Mouse (Mus musculus): ENCODE results near the gene Ugt1a2.

Gene Ugt1a2

DNA sequence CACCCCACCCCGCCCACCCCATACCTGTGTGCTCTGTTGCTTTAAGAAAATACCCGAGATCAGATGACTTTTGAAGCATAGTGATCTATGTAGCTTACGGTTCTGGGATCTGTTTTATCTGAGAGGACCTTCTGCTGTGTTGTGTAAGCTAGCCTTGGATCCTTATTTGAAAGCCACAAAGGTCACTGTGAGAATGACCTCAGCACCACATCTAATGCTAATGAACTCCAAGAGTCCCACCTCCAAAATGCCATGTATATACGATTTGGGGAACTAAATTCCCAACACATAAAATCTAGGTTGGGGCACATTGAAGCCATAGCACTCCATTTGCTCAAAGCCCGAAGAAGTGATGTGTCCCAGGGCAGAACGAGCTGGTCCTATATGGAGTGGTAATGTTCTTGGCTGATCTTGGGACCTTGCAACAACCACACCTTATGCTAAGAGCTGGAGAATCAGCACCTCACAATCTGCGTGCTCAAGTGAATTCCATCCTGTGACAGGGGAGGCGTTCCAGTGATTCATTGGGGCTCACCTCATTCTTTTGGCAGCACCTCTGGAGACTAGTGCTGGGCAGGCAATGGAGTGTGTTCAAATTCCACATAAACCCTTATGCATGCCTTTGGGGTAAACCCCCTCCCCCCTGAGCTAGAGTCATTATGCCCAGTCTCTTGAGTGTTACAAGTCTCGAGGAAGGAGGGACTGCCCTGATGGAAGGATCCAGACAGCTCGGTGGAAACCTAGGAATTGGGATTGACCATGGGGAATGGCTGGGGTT, 56.7 kb downstream of the Ugt1a2 start:
- DNase-seq (ENCODE audit: low read depth, low spot score) = no peak

DNA sequence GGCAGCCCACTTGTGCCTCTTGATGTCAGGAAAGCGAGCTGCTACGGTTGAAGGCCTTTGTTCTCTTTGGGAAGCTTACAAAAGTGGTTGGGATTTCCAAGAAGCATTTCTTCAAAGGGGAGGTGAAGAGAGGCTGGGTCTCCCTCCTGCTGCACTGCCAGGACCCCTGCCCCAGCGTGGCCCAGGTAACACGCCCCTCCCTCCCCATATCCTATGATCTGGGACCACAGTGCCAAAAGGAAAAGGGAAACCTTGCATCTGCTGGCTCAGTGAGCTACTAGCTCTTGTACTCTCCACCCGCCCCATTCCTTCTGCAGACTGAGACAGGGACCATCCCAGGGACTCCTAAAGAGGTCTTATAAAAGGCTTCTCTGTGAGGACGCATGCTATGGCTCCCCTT, 57.3 kb downstream of the Ugt1a2 start:
- no peak for DNase-seq (ENCODE audit: low read depth, low spot score)

DNA sequence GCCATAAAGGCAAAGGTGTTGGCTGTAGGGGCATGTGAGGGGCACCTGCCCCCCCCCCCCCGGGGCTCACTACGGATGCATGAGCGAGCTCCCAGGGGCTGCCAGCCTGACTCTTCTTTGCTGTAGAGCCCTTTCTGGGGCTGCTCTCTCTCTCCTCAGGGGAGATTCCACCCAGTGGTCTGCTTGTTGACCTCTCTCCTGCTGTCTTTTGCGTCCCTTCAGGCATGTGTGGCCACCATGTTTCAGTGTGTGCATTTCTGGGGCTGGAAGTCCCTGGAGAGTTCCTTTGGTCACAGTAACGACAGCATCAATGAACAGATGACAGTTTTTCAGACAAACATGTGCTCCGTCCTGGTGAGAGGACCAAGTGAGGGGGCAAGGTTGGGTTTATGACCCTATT, 58.0 kb downstream of the Ugt1a2 start:
- no peak for DNase-seq (ENCODE audit: low read depth, low spot score)

DNA sequence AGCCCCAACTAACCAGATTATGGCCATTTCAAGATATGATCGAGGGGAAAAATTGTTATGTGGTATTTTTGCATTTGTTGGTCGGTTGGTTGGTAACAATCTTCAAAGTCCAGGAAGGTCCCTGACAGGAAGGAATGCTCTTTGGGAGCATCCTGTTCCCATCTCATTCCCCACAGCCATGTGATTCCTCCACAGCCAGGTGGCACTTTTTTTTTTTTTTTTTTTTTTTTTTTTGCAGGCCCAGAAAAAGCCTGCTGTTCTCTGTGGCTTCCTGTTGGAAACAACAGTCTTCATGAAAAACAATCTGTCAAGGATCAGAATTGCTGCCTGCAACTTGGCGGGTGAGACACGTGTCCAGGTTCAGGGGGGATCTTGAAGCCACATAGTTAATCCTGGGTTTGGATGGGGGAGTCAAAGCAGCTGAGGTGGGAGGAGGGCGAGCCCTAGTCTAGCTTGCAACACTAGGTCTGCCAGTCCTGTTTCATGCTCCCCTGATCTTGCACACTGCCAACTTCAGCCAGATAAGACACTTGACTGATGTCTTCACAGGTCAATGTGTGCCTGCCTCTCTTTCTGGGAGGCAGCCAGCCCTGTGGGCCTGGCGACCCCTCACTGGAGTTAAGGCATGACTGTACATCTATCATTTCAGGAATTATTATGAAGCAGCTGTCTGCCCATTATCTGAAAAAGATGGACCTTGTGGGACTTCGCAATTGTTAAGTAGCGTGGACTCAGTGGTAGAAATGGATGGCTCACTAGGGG, 58.7 kb downstream of the Ugt1a2 start:
- no peak for DNase-seq (ENCODE audit: low read depth, low spot score)

GRCm38 (mm10) chr1:88259643-88260024, 59.2 kb downstream of the Ugt1a2 start:
- DNase-seq (ENCODE audit: low read depth, low spot score) = no peak

DNA sequence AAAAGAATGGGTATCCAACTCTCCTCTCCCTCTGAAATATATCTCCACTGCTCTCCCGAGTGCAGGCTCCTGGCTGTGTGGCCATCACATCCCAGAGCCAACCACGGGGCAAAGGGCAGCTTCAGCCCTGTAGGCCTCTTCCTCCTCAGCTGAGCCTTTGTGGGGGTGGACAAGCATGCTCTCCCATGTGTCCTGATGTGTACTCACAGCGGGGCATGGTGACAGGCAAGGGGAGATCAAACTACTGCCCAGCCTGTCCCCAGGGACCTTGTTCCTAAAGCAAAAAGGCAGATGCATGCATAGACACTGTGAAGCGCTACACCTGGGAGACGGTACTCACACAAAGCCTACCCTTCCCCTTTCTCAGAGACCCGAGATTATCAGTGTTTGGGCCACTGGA, 59.7 kb downstream of the Ugt1a2 start:
- DNase-seq (ENCODE audit: low read depth, low spot score) = no peak

DNA sequence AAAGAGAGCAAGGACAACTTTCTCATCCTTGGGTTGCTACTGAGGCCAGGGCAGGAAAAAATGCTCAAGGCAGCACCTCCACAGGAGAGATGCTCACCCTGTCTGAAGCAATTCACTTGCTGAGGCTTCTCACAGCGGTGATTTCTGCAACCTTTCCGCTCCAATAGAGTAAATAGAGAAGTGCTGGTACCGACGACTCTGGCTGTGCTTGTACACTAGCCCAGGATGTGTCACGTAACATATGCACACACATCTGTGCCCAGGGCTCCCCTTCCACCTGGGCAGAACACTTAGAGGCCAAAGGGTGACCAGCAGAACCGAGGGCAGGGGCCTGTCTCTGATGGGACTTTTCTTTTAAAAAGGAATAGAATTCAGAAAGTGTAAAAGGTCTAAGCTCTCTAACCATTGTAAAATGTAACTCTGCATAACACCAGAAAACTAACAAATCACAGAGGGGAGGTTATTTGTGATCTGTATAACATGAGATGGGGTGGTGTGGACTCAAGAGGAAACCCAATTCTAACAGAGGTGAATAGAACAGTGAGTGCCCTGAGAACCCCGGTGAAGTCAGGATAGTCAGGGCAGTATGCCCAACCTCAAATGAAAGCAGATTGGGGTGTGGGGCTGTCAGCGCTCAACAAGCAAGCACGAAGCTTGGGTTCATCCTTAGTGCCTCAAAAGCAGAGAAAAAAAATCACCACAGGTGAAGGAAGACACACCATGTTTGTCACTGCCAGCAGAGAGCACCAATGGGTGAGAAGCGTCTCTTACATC, 60.4 kb downstream of the Ugt1a2 start:
- DNase-seq (ENCODE audit: low read depth, low spot score) = no peak

DNA sequence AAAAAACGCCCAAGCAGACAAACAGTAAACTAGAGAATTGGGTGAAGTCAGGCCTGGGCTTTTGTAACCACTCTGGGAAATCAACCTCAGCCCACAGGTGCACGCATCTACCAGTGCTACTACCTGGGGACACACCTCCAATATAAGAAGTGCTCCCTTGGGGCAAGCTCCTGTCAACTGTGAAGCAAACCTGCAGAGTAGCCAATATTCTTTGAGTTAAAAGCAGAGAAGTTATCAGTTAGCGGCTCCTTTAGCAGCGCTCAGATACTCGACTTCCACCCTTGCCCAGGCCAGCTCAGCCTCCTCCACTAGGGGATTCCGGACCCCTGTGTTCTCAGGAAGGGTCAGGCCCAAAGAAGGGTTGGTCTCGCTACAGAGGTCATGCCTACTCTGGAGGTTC, 61.3 kb downstream of the Ugt1a2 start:
- no peak for DNase-seq (ENCODE audit: low read depth, low spot score)

GRCm38 (mm10) chr1:88262255-88262654, 61.9 kb downstream of the Ugt1a2 start:
- no peak for DNase-seq (ENCODE audit: low read depth, low spot score)

- no peak for DNase-seq (ENCODE audit: low read depth, low spot score)
Measured at GRCm38 (mm10) chr1:88262961-88263360, 62.6 kb downstream of the Ugt1a2 start.

- DNase-seq (ENCODE audit: low read depth, low spot score) = no peak
Measured at GRCm38 (mm10) chr1:88263778-88264177, 63.4 kb downstream of the Ugt1a2 start.

GRCm38 (mm10) chr1:88264237-88264868, 64.0 kb downstream of the Ugt1a2 start:
- no peak for DNase-seq (ENCODE audit: low read depth, low spot score)

DNA sequence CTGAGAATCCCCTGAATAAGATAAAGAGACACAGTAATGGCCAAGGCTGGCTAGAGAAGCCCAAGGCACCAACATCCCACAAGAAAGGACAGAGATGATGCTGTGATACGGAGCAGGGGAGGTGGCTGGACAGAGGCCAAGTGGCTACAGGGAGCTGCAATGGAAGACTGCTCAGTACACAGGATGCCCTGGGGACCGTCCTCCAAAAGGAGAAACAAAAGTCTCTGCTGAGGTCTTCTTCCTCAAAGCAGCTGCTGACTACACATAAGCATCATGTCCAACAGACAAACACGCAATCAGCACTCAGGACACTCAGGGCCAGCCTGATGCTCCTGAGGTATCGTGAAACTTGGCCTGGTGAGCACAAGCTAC, 64.5 kb downstream of the Ugt1a2 start:
- no peak for DNase-seq (ENCODE audit: low read depth, low spot score)

DNA sequence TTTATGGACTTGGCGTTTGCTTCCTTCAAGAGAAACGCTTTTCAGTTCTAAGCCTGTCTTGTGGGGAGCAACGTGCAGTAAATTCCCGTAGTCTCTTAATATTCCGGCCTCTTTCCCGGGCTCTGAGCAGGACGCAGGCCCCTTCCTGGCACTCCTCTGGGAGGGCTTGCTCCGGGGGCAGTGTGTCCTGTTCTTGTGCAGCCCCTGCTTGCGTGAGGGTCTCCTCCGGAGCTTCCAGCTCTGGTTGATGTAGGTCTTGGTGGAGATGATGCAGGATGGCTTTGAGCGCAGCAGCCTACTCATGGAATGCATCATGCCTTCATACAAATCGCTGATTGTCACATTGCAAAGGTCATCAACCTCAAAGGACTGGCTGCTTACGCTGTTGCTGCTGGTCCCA, 65.7 kb downstream of the Ugt1a2 start:
- DNase-seq (ENCODE audit: low read depth, low spot score) = no peak

GRCm38 (mm10) chr1:88267489-88267888, 67.1 kb downstream of the Ugt1a2 start:
- no peak for DNase-seq (ENCODE audit: low read depth, low spot score)

- DNase-seq (ENCODE audit: low read depth, low spot score) = no peak
Measured at GRCm38 (mm10) chr1:88268070-88268469, 67.7 kb downstream of the Ugt1a2 start.

All from CD4-positive helper T cell, adult 2 months (primary cell).